Mouse (Mus musculus): ENCODE data around the gene Ddx4. TPM values are rescaled to one million over a fixed set of nuclear protein-coding genes. Genes with fewer than 3 reads are reported as not detected.

Gene Ddx4
- polyA plus RNA-seq (2015; fragmentation: Nextera tagmentation; extraction: Ambion mirVana): 0.64 and 0.79 TPM in 2 replicates

- H3K4me2 ChIP-seq: peak within 1 kb of the TSS; percentile 30
Measured at GRCm38 (mm10) chr13:112652205-112652604, at the start of gene Ddx4. Ddx4 (minus strand) TSS chr13:112652475.

DNA sequence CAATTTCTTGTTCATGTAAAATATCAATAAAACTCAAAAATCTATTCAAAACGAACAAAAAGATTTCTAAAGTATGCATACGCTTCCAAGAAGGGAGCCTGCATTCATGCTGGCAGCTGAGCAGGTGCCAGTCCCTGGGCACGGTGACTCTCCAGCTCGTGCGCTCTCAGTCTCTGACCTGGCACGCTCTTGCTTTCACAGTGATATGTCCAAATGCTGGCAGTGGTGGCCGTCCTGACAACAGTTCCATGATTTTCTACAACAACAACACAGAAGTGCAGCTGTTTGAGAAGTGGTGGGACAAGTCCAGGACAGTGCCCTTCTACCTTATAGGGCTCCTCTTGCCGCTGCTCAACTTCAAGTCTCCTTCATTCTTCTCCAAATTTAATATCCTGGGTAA lies 49.0 kb upstream of the Ddx4 start:
- H3K9me3 ChIP-seq: no peaks in the 10 kb centered on the region
- no peak overlapping the region for H3K9ac ChIP-seq
- peaks cover 4% of the 10 kb centered on the region; the same call in 1 of the 2 replicates for H3K4me1 ChIP-seq
- H3K4me2 ChIP-seq: no peak overlapping the region
- H3K27ac ChIP-seq (replicated peaks): no peak overlapping the region
- 87% methylated on average over 8 of the region's 8 CpGs for WGBS
- peaks cover 35% of the 10 kb centered on the region for H3K36me3 ChIP-seq
- H3K27me3 ChIP-seq (replicated peaks): no peaks in the 10 kb centered on the region
- ATAC-seq (ENCODE audit: extremely low read depth, insufficient number of reproducible peaks, low FRiP score, low TSS enrichment): no peak
- H3K4me3 ChIP-seq: no peak overlapping the region

More at GRCm38 (mm10) chr13:112652205-112652604, at the start of gene Ddx4:
- no peak for ATAC-seq (ENCODE audit: extremely low read depth, insufficient number of reproducible peaks, low FRiP score, low TSS enrichment)
- H3K27me3 ChIP-seq (replicated peaks): 0 out of 2 replicates have a peak, but pooled peaks cover 6% of the 10 kb centered on the region
- no peaks in the 10 kb centered on the region for H3K4me1 ChIP-seq
- no peak within 1 kb of the TSS for H3K27ac ChIP-seq (replicated peaks)
- H3K36me3 ChIP-seq: no peaks in the 10 kb centered on the region; the same call in 1 of the 2 replicates
- WGBS: 57% methylated on average over 45 of the region's 45 CpGs
- H3K9me3 ChIP-seq: peaks cover 11% of the 10 kb centered on the region
- no peak within 1 kb of the TSS for H3K9ac ChIP-seq
- peak within 1 kb of the TSS; percentile 9; the same call in 1 of the 2 replicates for H3K4me3 ChIP-seq

- no peak overlapping the region for H3K27ac ChIP-seq (replicated peaks)
- no peak overlapping the region for H3K4me3 ChIP-seq
- no peak overlapping the region for H3K9ac ChIP-seq
- H3K36me3 ChIP-seq: peaks cover 33% of the 10 kb centered on the region
- 91% methylated on average over 8 of the region's 8 CpGs for WGBS
- H3K4me1 ChIP-seq: peaks cover 4% of the 10 kb centered on the region; the same call in 1 of the 2 replicates
- H3K9me3 ChIP-seq: 0 out of 2 replicates have a peak, but pooled peaks cover 5% of the 10 kb centered on the region
- H3K4me2 ChIP-seq: no peak overlapping the region
- ATAC-seq (ENCODE audit: extremely low read depth, insufficient number of reproducible peaks, low FRiP score, low TSS enrichment): no peak
- no peaks in the 10 kb centered on the region for H3K27me3 ChIP-seq (replicated peaks)
Measured at GRCm38 (mm10) chr13:112695526-112696240, 43.4 kb upstream of the Ddx4 start.

DNA sequence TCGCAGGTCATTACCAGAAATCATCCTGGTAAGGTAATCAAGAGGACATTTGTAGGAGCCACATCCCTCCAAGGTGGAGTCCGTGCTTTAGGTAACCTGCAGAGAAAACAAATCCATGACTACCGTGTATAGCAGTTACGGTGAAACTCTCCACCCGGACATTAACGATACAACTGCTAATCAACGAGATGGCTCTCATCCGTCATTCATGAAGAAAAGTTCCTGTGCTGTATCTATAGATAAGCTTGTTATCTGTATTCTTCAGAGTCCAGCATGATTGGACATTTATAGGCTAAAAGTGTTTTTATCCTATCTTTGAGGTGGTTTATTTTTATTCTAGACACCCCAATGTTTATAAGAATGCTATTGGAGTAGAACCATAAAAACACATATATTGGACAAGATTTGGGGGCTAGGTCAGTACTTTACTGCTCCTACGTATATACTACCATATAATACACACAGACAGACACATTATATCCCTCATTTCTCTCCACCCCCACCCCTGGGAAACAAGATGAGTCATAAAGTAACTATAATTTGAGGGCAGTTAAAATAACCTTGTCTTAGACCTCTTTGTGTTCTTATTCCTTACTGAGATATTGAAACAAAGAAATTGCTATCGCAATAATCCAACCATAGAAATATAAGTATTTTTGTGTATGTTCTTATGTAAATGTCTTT lies 40.7 kb upstream of the Ddx4 start:
- peaks cover 20% of the 10 kb centered on the region for H3K36me3 ChIP-seq
- H3K27ac ChIP-seq (replicated peaks): no peak overlapping the region
- peaks cover 8% of the 10 kb centered on the region for H3K4me1 ChIP-seq
- 0 out of 2 replicates have a peak, but pooled peaks cover 5% of the 10 kb centered on the region for H3K9me3 ChIP-seq
- H3K9ac ChIP-seq: no peak overlapping the region
- H3K4me3 ChIP-seq: no peak overlapping the region
- H3K27me3 ChIP-seq (replicated peaks): no peaks in the 10 kb centered on the region
- no peak for ATAC-seq (ENCODE audit: extremely low read depth, insufficient number of reproducible peaks, low FRiP score, low TSS enrichment)
- 81% methylated on average over 10 of the region's 10 CpGs for WGBS
- no peak overlapping the region for H3K4me2 ChIP-seq

- WGBS: 22% methylated on average over 2 of the region's 2 CpGs
- ATAC-seq (ENCODE audit: extremely low read depth, insufficient number of reproducible peaks, low FRiP score, low TSS enrichment): no peak
- Histone ChIP-seq H3K9me3 (no peaks in the 10 kb centered on the region), H3K36me3 (0 out of 2 replicates have a peak, but pooled peaks cover 3% of the 10 kb centered on the region), H3K4me3 (no peak overlapping the region), H3K4me2 (no peak overlapping the region), H3K27ac (replicated peaks) (no peak overlapping the region), H3K4me1 (peaks cover 34% of the 10 kb centered on the region), H3K27me3 (replicated peaks) (no peaks in the 10 kb centered on the region), H3K9ac (no peak overlapping the region)
Measured at GRCm38 (mm10) chr13:112686155-112686554, 33.9 kb upstream of the Ddx4 start.

- Histone ChIP-seq H3K27me3 (replicated peaks) (no peaks in the 10 kb centered on the region), H3K9me3 (no peaks in the 10 kb centered on the region), H3K4me2 (no peak overlapping the region), H3K36me3 (no peaks in the 10 kb centered on the region), H3K27ac (replicated peaks) (no peak overlapping the region), H3K4me3 (no peak overlapping the region), H3K4me1 (peaks cover 34% of the 10 kb centered on the region), H3K9ac (no peak overlapping the region)
- 81% methylated on average over 6 of the region's 6 CpGs for WGBS
- no peak for ATAC-seq (ENCODE audit: extremely low read depth, insufficient number of reproducible peaks, low FRiP score, low TSS enrichment)
Measured at GRCm38 (mm10) chr13:112683970-112684369, 31.7 kb upstream of the Ddx4 start.

GRCm38 (mm10) chr13:112683312-112683711 lies 31.0 kb upstream of the Ddx4 start:
- H3K27ac ChIP-seq (replicated peaks): no peak overlapping the region; the same call in 1 of the 2 replicates
- peaks cover 31% of the 10 kb centered on the region for H3K4me1 ChIP-seq
- no peak overlapping the region for H3K4me3 ChIP-seq
- H3K9me3 ChIP-seq: no peaks in the 10 kb centered on the region
- H3K36me3 ChIP-seq: 0 out of 2 replicates have a peak, but pooled peaks cover 2% of the 10 kb centered on the region
- H3K4me2 ChIP-seq: no peak overlapping the region
- H3K9ac ChIP-seq: no peak overlapping the region
- no peak for ATAC-seq (ENCODE audit: extremely low read depth, insufficient number of reproducible peaks, low FRiP score, low TSS enrichment)
- 58% methylated on average over 2 of the region's 2 CpGs for WGBS
- H3K27me3 ChIP-seq (replicated peaks): no peaks in the 10 kb centered on the region

DNA sequence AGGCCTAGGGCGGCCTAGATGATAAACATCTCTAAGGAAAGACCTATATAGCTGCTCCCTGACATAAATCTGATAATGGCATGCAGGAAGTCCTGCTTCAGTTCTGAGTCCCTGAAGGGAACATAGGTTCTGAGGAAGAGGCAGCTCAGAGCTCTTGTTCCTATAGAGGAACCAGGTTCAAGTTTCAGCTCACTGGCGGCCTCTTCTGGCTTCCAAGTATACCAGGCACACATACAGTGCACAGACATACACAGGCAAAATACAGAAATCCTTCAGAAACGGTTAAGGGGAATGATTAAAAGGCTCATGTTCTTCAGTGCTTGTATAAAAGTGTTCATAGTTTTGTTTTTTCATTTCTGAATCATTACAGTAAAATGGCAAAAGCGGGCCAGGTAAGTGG lies 25.9 kb upstream of the Ddx4 start:
- Histone ChIP-seq H3K4me2 (no peak overlapping the region), H3K27ac (replicated peaks) (no peak overlapping the region), H3K4me1 (peaks cover 10% of the 10 kb centered on the region), H3K9me3 (no peaks in the 10 kb centered on the region), H3K9ac (no peak overlapping the region), H3K27me3 (replicated peaks) (no peaks in the 10 kb centered on the region), H3K36me3 (0 out of 2 replicates have a peak, but pooled peaks cover 12% of the 10 kb centered on the region), H3K4me3 (no peak overlapping the region)
- no peak for ATAC-seq (ENCODE audit: extremely low read depth, insufficient number of reproducible peaks, low FRiP score, low TSS enrichment)
- WGBS: 80% methylated on average over 4 of the region's 4 CpGs

DNA sequence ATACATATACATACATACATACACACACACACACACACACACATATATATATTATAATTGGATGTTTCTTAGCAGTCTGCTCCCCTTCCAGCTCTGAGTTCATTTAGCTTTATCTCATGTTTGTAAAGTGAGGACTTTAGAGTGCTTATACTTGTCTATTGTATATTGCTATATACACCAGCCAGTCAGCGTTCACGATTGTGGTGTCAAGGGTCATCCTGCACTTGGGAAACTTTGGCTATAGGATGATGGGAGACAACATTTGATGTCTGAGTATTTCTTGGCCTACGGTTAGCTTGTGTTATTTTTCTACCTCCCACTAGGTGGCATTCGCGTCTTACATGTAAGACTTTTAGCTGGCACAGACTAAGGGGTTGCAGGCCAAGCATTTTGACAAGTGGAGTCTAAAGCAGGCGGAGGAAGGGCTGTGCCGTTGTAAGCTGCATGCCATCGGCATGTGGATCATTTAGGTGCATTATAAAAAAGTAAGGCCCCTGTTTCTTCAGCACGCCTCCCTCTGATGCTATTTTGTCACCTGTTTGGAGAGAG lies 21.7 kb upstream of the Ddx4 start:
- Histone ChIP-seq H3K4me3 (no peak overlapping the region), H3K9ac (no peak overlapping the region), H3K4me2 (0 out of 2 replicates have a peak overlapping the region, but pooled peaks have one; percentile 10), H3K4me1 (peaks cover 12% of the 10 kb centered on the region), H3K27ac (replicated peaks) (no peak overlapping the region), H3K36me3 (peaks cover 34% of the 10 kb centered on the region), H3K27me3 (replicated peaks) (no peaks in the 10 kb centered on the region), H3K9me3 (no peaks in the 10 kb centered on the region)
- peak; percentile 61; the same call in 1 of the 2 replicates for ATAC-seq (ENCODE audit: extremely low read depth, insufficient number of reproducible peaks, low FRiP score, low TSS enrichment)
- 12% methylated on average over 9 of the region's 9 CpGs for WGBS

GRCm38 (mm10) chr13:112672797-112673196 lies 20.5 kb upstream of the Ddx4 start:
- Histone ChIP-seq H3K9me3 (no peaks in the 10 kb centered on the region), H3K4me3 (no peak overlapping the region), H3K4me1 (peaks cover 13% of the 10 kb centered on the region), H3K36me3 (peaks cover 26% of the 10 kb centered on the region), H3K27ac (replicated peaks) (no peak overlapping the region), H3K9ac (no peak overlapping the region), H3K27me3 (replicated peaks) (no peaks in the 10 kb centered on the region), H3K4me2 (no peak overlapping the region)
- WGBS: 26% methylated on average over 6 of the region's 6 CpGs
- ATAC-seq (ENCODE audit: extremely low read depth, insufficient number of reproducible peaks, low FRiP score, low TSS enrichment): no peak

- peaks cover 22% of the 10 kb centered on the region for H3K36me3 ChIP-seq
- no peak overlapping the region for H3K4me2 ChIP-seq
- H3K4me1 ChIP-seq: peaks cover 23% of the 10 kb centered on the region
- no peaks in the 10 kb centered on the region for H3K27me3 ChIP-seq (replicated peaks)
- WGBS: 58% methylated on average over 13 of the region's 13 CpGs
- no peak overlapping the region for H3K4me3 ChIP-seq
- H3K27ac ChIP-seq (replicated peaks): no peak overlapping the region
- ATAC-seq (ENCODE audit: extremely low read depth, insufficient number of reproducible peaks, low FRiP score, low TSS enrichment): no peak
- no peak overlapping the region for H3K9ac ChIP-seq
- no peaks in the 10 kb centered on the region for H3K9me3 ChIP-seq
Measured at GRCm38 (mm10) chr13:112671708-112672107, 19.4 kb upstream of the Ddx4 start.
